Mouse (Mus musculus): Measurements from ENCODE around the gene Cyp2c55. TPM values are rescaled to one million over a fixed set of nuclear protein-coding genes. Genes with fewer than 3 reads are reported as not detected.

The Cyp2c55 gene
- total and polyA plus RNA-seq, 2 experiments from 2014 or later: 0.07 TPM; not detected in 1

- no peak for TF ChIP-seq CTCF (IDR thresholded peaks at IDR 0.05)
- Histone ChIP-seq H3K9me3 (ENCODE audit: low read length) (no peaks in the 10 kb centered on the region), H3K9ac (replicated peaks; ENCODE audit: low read length, poor library complexity, severe bottlenecking) (no peak overlapping the region), H3K4me3 (ENCODE audit: low read depth, low read length) (no peak overlapping the region), H3K27me3 (ENCODE audit: insufficient read depth, low read length) (no peaks in the 10 kb centered on the region), H3K36me3 (ENCODE audit: insufficient read depth, low read length) (no peaks in the 10 kb centered on the region), H3K4me2 (ENCODE audit: low read depth, low read length, poor library complexity, severe bottlenecking) (no peak overlapping the region), H3K27ac (ENCODE audit: low read depth, low read length) (no peak overlapping the region), H3K4me1 (ENCODE audit: insufficient read depth, low read length) (no peaks in the 10 kb centered on the region)
- no peak for ATAC-seq (ENCODE audit: low FRiP score)
- 90% methylated on average over 4 of the region's 4 CpGs for WGBS
- DNase-seq (ENCODE audit: low spot score): no peak
Measured at GRCm38 (mm10) chr19:38998248-38998647, 8.6 kb upstream of the Cyp2c55 start.

GRCm38 (mm10) chr19:38998676-38999075 is 8.1 kb upstream of the Cyp2c55 start:
- Histone ChIP-seq H3K4me1 (ENCODE audit: insufficient read depth, low read length) (no peaks in the 10 kb centered on the region), H3K4me2 (ENCODE audit: low read depth, low read length, poor library complexity, severe bottlenecking) (no peak overlapping the region), H3K36me3 (ENCODE audit: insufficient read depth, low read length) (no peaks in the 10 kb centered on the region), H3K9me3 (ENCODE audit: low read length) (no peaks in the 10 kb centered on the region), H3K27ac (ENCODE audit: low read depth, low read length) (no peak overlapping the region), H3K27me3 (ENCODE audit: insufficient read depth, low read length) (no peaks in the 10 kb centered on the region), H3K4me3 (ENCODE audit: low read depth, low read length) (no peak overlapping the region), H3K9ac (replicated peaks; ENCODE audit: low read length, poor library complexity, severe bottlenecking) (no peak overlapping the region)
- TF ChIP-seq CTCF (IDR thresholded peaks at IDR 0.05): no peak
- no peak for DNase-seq (ENCODE audit: low spot score)
- 84% methylated on average over 1 of the region's 1 CpGs for WGBS
- no peak for ATAC-seq (ENCODE audit: low FRiP score)

GRCm38 (mm10) chr19:39005132-39005531 is 1.7 kb upstream of the Cyp2c55 start:
- Histone ChIP-seq H3K36me3 (ENCODE audit: insufficient read depth, low read length) (no peaks in the 10 kb centered on the region), H3K4me2 (ENCODE audit: low read depth, low read length, poor library complexity, severe bottlenecking) (no peak overlapping the region), H3K9ac (replicated peaks; ENCODE audit: low read length, poor library complexity, severe bottlenecking) (no peak overlapping the region), H3K4me1 (ENCODE audit: insufficient read depth, low read length) (no peaks in the 10 kb centered on the region), H3K27me3 (ENCODE audit: insufficient read depth, low read length) (no peaks in the 10 kb centered on the region), H3K4me3 (ENCODE audit: low read depth, low read length) (no peak overlapping the region), H3K9me3 (ENCODE audit: low read length) (no peaks in the 10 kb centered on the region), H3K27ac (ENCODE audit: low read depth, low read length) (no peak overlapping the region)
- 95% methylated on average over 1 of the region's 1 CpGs for WGBS
- DNase-seq (ENCODE audit: low spot score) (no peak), ATAC-seq (ENCODE audit: low FRiP score) (no peak)
- TF ChIP-seq CTCF (IDR thresholded peaks at IDR 0.05): no peak

- 92% methylated on average over 1 of the region's 1 CpGs for WGBS
- no peak overlapping the region for H3K27ac ChIP-seq (ENCODE audit: low read depth, low read length)
Measured at GRCm38 (mm10) chr19:39057928-39058327, 51.1 kb downstream of the Cyp2c55 start.

GRCm38 (mm10) chr19:39060719-39061118 is 53.9 kb downstream of the Cyp2c55 start, which contains the start of gene Cyp2c65:
Gene Cyp2c65 (plus strand): TSS chr19:39061015.
- DNase-seq (ENCODE audit: low spot score) (no peak), ATAC-seq (ENCODE audit: low FRiP score) (no peak)
- no peaks in the 10 kb centered on the region for H3K9me3 ChIP-seq (ENCODE audit: low read length)
- no peak within 1 kb of the TSS for H3K4me3 ChIP-seq (ENCODE audit: low read depth, low read length)
- no peak within 1 kb of the TSS for H3K27ac ChIP-seq (ENCODE audit: low read depth, low read length)
- H3K36me3 ChIP-seq (ENCODE audit: insufficient read depth, low read length): no peaks in the 10 kb centered on the region
- WGBS: 72% methylated on average over 2 of the region's 2 CpGs
- TF ChIP-seq CTCF (IDR thresholded peaks at IDR 0.05): no peak
- H3K27me3 ChIP-seq (ENCODE audit: insufficient read depth, low read length): no peaks in the 10 kb centered on the region
- H3K4me2 ChIP-seq (ENCODE audit: low read depth, low read length, poor library complexity, severe bottlenecking): no peak within 1 kb of the TSS
- H3K9ac ChIP-seq (replicated peaks; ENCODE audit: low read length, poor library complexity, severe bottlenecking): no peak within 1 kb of the TSS
- no peaks in the 10 kb centered on the region for H3K4me1 ChIP-seq (ENCODE audit: insufficient read depth, low read length)

More at GRCm38 (mm10) chr19:39057928-39058327, 51.1 kb downstream of the Cyp2c55 start:
- no peak for DNase-seq (ENCODE audit: low spot score)
- no peak overlapping the region for H3K4me2 ChIP-seq (ENCODE audit: low read depth, low read length, poor library complexity, severe bottlenecking)
- no peaks in the 10 kb centered on the region for H3K9me3 ChIP-seq (ENCODE audit: low read length)
- no peak overlapping the region for H3K4me3 ChIP-seq (ENCODE audit: low read depth, low read length)
- no peak overlapping the region for H3K9ac ChIP-seq (replicated peaks; ENCODE audit: low read length, poor library complexity, severe bottlenecking)
- no peaks in the 10 kb centered on the region for H3K36me3 ChIP-seq (ENCODE audit: insufficient read depth, low read length)
- no peaks in the 10 kb centered on the region for H3K27me3 ChIP-seq (ENCODE audit: insufficient read depth, low read length)
- ATAC-seq (ENCODE audit: low FRiP score): no peak
- TF ChIP-seq CTCF (IDR thresholded peaks at IDR 0.05): no peak
- H3K4me1 ChIP-seq (ENCODE audit: insufficient read depth, low read length): no peaks in the 10 kb centered on the region

Small RNAs within 50 kb of the gene (microRNA-seq; reads per million reads assigned to microRNA genes)
- gene Gm23800 (ENCODE audit: borderline number of aligned reads): not detected

Other genes starting within 250 kb of the Cyp2c55 start
- 7.5 and 7.9 TPM in 2 replicates for gene Noc3l, start 187.8 kb upstream of the Cyp2c55 start, total RNA-seq (2014; rRNA removed)
- gene Noc3l, start 187.8 kb upstream of the Cyp2c55 start, polyA plus RNA-seq (2015; fragmentation: Nextera tagmentation; extraction: Ambion mirVana): 2.1 and 2.7 TPM in 2 replicates
- 28.8 and 39.4 TPM in 2 replicates for gene Tbc1d12, start 170.4 kb upstream of the Cyp2c55 start, total RNA-seq (2014; rRNA removed)
- 5.3 and 6.2 TPM in 2 replicates for gene Tbc1d12, start 170.4 kb upstream of the Cyp2c55 start, polyA plus RNA-seq (2015; fragmentation: Nextera tagmentation; extraction: Ambion mirVana)
- 3.7 and 5.5 TPM in 2 replicates for gene Hells, start 76.1 kb upstream of the Cyp2c55 start, total RNA-seq (2014; rRNA removed)
- 3.6 and 4.8 TPM in 2 replicates for gene Hells, start 76.1 kb upstream of the Cyp2c55 start, polyA plus RNA-seq (2015; fragmentation: Nextera tagmentation; extraction: Ambion mirVana)
- gene Cyp2c65, start 54.0 kb downstream of the Cyp2c55 start, total RNA-seq (2014; rRNA removed): not detected in 2 replicates
- 0.09 TPM in 1 of 2 replicates, not detected in the other for gene Cyp2c65, start 54.0 kb downstream of the Cyp2c55 start, polyA plus RNA-seq (2015; fragmentation: Nextera tagmentation; extraction: Ambion mirVana)
- not detected in 2 replicates for gene Cyp2c66, start 106.9 kb downstream of the Cyp2c55 start, total RNA-seq (2014; rRNA removed)
- not detected in 2 replicates for gene Cyp2c66, start 106.9 kb downstream of the Cyp2c55 start, polyA plus RNA-seq (2015; fragmentation: Nextera tagmentation; extraction: Ambion mirVana)

Data from midbrain, postnatal 0 days (tissue).